Mouse (Mus musculus): Measurements from ENCODE around the gene Pigv. TPM values are rescaled to one million over a fixed set of nuclear protein-coding genes. Genes with fewer than 3 reads are reported as not detected.
"Not testable (repeated sequence)": the region's sequence is repeated elsewhere in the genome, so short reads cannot be mapped to it uniquely, and the experiment has no call there.

The Pigv gene
- polyA plus RNA-seq, 1 experiment from 2014 or later: 16.0 TPM

- no peaks in the 10 kb centered on the region for H3K9me3 ChIP-seq
- H3K36me3 ChIP-seq: peaks cover 3% of the 10 kb centered on the region
- no peak overlapping the region for H3K9ac ChIP-seq (replicated peaks)
- H3K27me3 ChIP-seq: no peaks in the 10 kb centered on the region
- 11% methylated on average over 4 of the region's 4 CpGs for WGBS
- H3K4me1 ChIP-seq (replicated peaks): peaks cover 18% of the 10 kb centered on the region
- H3K4me2 ChIP-seq (replicated peaks): no peak overlapping the region
- no peak overlapping the region for H3K27ac ChIP-seq
- ATAC-seq: no peak
- no peak overlapping the region for H3K4me3 ChIP-seq (replicated peaks)
Observed at GRCm38 (mm10) chr4:133656997-133657396, 15.4 kb downstream of the Pigv start.

DNA sequence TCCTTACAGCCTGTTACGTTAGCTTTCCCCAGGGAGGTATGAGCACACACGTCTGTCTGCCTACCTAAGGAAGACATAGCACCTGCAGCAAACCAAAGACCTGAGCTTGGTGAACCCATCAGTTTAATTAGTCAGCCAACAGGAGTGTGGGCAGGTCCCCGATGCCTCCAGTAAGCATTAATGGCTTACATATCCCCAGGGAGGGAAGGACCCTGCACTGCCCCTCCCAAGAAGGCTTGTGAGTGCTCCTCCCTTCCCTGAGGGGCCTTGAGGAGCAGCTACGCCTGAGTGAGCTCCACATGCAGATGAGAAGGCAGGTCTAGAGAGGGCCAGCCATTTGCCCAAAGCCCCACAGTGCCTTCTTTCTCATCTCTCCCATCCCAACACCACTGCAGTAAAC lies 16.2 kb downstream of the Pigv start:
- Histone ChIP-seq H3K4me3 (replicated peaks) (no peak overlapping the region), H3K9ac (replicated peaks) (no peak overlapping the region), H3K4me2 (replicated peaks) (no peak overlapping the region), H3K4me1 (replicated peaks) (peaks cover 18% of the 10 kb centered on the region), H3K27me3 (no peaks in the 10 kb centered on the region), H3K9me3 (no peaks in the 10 kb centered on the region), H3K27ac (no peak overlapping the region), H3K36me3 (no peaks in the 10 kb centered on the region)
- ATAC-seq: no peak
- WGBS: 45% methylated on average over 4 of the region's 4 CpGs

DNA sequence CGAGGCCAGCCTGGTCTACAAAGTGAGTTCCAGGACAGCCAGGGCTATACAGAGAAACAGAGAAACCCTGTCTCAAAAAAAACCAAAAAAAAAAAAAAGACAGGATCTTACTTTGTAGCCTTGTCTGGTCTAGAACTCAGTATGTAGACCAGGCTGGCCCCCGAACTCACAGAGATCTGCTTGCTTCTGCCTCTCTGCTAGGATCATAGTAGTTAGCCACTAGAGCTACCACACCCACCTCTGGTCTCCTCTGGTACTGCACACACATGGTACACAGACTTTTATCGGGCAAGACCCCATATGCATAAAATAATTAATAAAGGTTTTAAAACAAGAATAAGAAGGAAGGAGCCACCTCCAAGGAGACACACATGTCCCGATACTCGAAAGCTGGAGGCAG lies 18.4 kb downstream of the Pigv start:
- not testable (repeated sequence) for H3K9me3 ChIP-seq; H3K36me3 ChIP-seq; ATAC-seq; H3K4me1 ChIP-seq (replicated peaks); H3K9ac ChIP-seq (replicated peaks); H3K27me3 ChIP-seq; H3K27ac ChIP-seq; H3K4me3 ChIP-seq (replicated peaks); H3K4me2 ChIP-seq (replicated peaks)
- 98% methylated on average over 5 of the region's 5 CpGs for WGBS

- no peak overlapping the region for H3K4me2 ChIP-seq (replicated peaks)
- no peak overlapping the region for H3K4me3 ChIP-seq (replicated peaks)
- H3K9ac ChIP-seq (replicated peaks): no peak overlapping the region
- H3K27ac ChIP-seq: no peak overlapping the region
- no peaks in the 10 kb centered on the region for H3K27me3 ChIP-seq
- no peaks in the 10 kb centered on the region for H3K36me3 ChIP-seq
- no peak for ATAC-seq
- H3K4me1 ChIP-seq (replicated peaks): no peaks in the 10 kb centered on the region
- WGBS: 79% methylated on average over 10 of the region's 10 CpGs
- no peaks in the 10 kb centered on the region for H3K9me3 ChIP-seq
Observed at GRCm38 (mm10) chr4:133652746-133653145, 19.7 kb downstream of the Pigv start.

GRCm38 (mm10) chr4:133651986-133652385 lies 20.5 kb downstream of the Pigv start:
- Histone ChIP-seq H3K27ac (no peak overlapping the region), H3K9ac (replicated peaks) (no peak overlapping the region), H3K4me2 (replicated peaks) (no peak overlapping the region), H3K36me3 (no peaks in the 10 kb centered on the region), H3K27me3 (no peaks in the 10 kb centered on the region), H3K4me3 (replicated peaks) (no peak overlapping the region), H3K4me1 (replicated peaks) (no peaks in the 10 kb centered on the region), H3K9me3 (no peaks in the 10 kb centered on the region)
- no peak for ATAC-seq
- WGBS: 80% methylated on average over 4 of the region's 4 CpGs

GRCm38 (mm10) chr4:133651445-133651844 lies 21.0 kb downstream of the Pigv start:
- Histone ChIP-seq H3K9me3 (no peaks in the 10 kb centered on the region), H3K27me3 (no peaks in the 10 kb centered on the region), H3K4me2 (replicated peaks) (no peak overlapping the region), H3K9ac (replicated peaks) (no peak overlapping the region), H3K4me1 (replicated peaks) (no peaks in the 10 kb centered on the region), H3K4me3 (replicated peaks) (no peak overlapping the region), H3K36me3 (no peaks in the 10 kb centered on the region), H3K27ac (no peak overlapping the region)
- 56% methylated on average over 10 of the region's 10 CpGs for WGBS
- no peak for ATAC-seq

- Histone ChIP-seq H3K36me3 (no peaks in the 10 kb centered on the region), H3K27ac (no peak within 1 kb of the TSS), H3K9ac (replicated peaks) (no peak within 1 kb of the TSS), H3K27me3 (no peaks in the 10 kb centered on the region), H3K4me3 (replicated peaks) (peak within 1 kb of the TSS; percentile 5; the same call in 1 of the 2 replicates), H3K9me3 (no peaks in the 10 kb centered on the region), H3K4me2 (replicated peaks) (peak within 1 kb of the TSS; percentile 42), H3K4me1 (replicated peaks) (no peaks in the 10 kb centered on the region)
- WGBS: 38% methylated on average over 7 of the region's 7 CpGs
- no peak for ATAC-seq
Observed at GRCm38 (mm10) chr4:133649989-133650699, 22.3 kb downstream of the Pigv start, which contains the start of gene Zdhhc18. Gene Zdhhc18, minus strand, starts transcription at chr4:133650154.

DNA sequence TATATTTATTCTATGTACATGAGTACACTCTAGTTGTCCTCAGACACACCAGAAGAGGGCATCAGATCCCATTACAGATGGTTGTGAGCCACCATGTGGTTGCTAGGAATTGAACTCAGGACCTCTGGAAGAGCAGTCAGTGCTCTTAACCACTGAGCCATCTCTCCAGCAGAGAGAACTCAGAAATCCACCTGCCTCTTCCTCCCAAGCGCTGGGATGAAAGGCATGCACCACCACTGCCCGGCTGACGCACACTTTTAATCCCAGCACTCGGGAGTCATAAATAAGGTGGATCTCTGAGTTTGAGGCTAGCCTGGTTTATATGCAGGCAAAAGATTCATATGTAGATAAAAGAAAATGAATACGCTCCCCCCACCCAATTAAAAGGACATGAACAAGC lies 23.0 kb downstream of the Pigv start:
- WGBS: 82% methylated on average over 5 of the region's 5 CpGs
- not testable (repeated sequence) for H3K27me3 ChIP-seq; H3K36me3 ChIP-seq; H3K9ac ChIP-seq (replicated peaks); H3K9me3 ChIP-seq; ATAC-seq; H3K4me1 ChIP-seq (replicated peaks); H3K27ac ChIP-seq
- Histone ChIP-seq H3K4me3 (replicated peaks) (peak overlapping the region; percentile 5; the same call in 1 of the 2 replicates), H3K4me2 (replicated peaks) (peak overlapping the region; percentile 42; the same call in 1 of the 2 replicates)

DNA sequence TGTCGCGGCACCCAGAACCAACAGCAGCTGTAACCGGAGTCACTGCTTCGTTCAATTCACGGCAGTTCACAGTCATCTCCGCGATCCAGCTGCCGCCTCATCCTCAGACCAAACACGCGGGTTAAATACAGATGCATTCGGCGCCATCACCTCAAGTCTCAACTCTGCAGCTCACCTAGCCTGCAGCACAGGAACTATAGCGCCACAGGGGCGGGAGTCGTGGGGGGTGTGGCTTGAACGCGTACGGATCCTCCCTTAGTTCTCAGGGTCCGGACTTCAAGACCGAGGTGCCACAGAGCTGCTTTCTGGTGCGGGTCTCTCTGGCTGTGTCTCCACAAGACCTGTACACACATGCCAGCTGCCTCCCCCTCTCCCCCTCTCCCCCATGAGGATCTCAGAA lies 26.8 kb downstream of the Pigv start:
- H3K9me3 ChIP-seq: 0 out of 2 replicates have a peak, but pooled peaks cover 5% of the 10 kb centered on the region
- H3K36me3 ChIP-seq: no peaks in the 10 kb centered on the region
- no peaks in the 10 kb centered on the region for H3K4me1 ChIP-seq (replicated peaks)
- H3K9ac ChIP-seq (replicated peaks): no peak overlapping the region
- ATAC-seq: no peak
- no peak overlapping the region for H3K4me3 ChIP-seq (replicated peaks)
- H3K4me2 ChIP-seq (replicated peaks): no peak overlapping the region
- no peaks in the 10 kb centered on the region for H3K27me3 ChIP-seq
- no peak overlapping the region for H3K27ac ChIP-seq
- 43% methylated on average over 21 of the region's 21 CpGs for WGBS

GRCm38 (mm10) chr4:133645195-133645594 lies 27.3 kb downstream of the Pigv start:
- Histone ChIP-seq H3K4me1 (replicated peaks) (no peaks in the 10 kb centered on the region), H3K36me3 (no peaks in the 10 kb centered on the region), H3K9ac (replicated peaks) (no peak overlapping the region), H3K27me3 (no peaks in the 10 kb centered on the region), H3K9me3 (0 out of 2 replicates have a peak, but pooled peaks cover 5% of the 10 kb centered on the region), H3K4me3 (replicated peaks) (no peak overlapping the region), H3K4me2 (replicated peaks) (no peak overlapping the region), H3K27ac (no peak overlapping the region)
- no peak for ATAC-seq
- 88% methylated on average over 3 of the region's 3 CpGs for WGBS

DNA sequence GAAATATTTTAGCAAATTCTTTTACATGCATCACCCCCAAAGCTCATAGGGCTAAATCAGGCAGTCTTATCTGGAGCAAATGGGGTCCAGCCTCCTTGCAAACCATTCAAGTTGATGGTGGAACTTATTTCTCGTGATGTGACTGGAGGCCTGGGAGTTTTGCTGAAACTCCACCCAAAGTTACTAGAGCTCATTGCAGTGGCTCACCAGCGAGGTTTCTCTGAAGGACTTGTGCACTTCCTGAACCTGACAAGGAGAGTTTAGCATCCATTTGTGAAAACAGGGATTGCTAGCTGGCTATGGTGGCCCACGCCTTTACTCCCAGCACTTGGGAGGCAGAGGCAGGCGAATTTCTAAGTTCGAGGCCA lies 38.4 kb downstream of the Pigv start:
- H3K9ac ChIP-seq (replicated peaks): no peak overlapping the region
- H3K4me2 ChIP-seq (replicated peaks): no peak overlapping the region
- H3K4me1 ChIP-seq (replicated peaks): peaks cover 31% of the 10 kb centered on the region
- WGBS: 78% methylated on average over 5 of the region's 5 CpGs
- 0 out of 2 replicates have a peak overlapping the region, but pooled peaks have one; percentile 86 for H3K27ac ChIP-seq
- no peak for ATAC-seq
- 0 out of 2 replicates have a peak, but pooled peaks cover 4% of the 10 kb centered on the region for H3K36me3 ChIP-seq
- H3K9me3 ChIP-seq: no peaks in the 10 kb centered on the region
- H3K27me3 ChIP-seq: no peaks in the 10 kb centered on the region
- H3K4me3 ChIP-seq (replicated peaks): no peak overlapping the region

GRCm38 (mm10) chr4:133633332-133634042 lies 39.0 kb downstream of the Pigv start:
- ATAC-seq: peak; percentile 94
- peak overlapping the region; percentile 91 for H3K4me2 ChIP-seq (replicated peaks)
- no peaks in the 10 kb centered on the region for H3K9me3 ChIP-seq
- H3K27me3 ChIP-seq: no peaks in the 10 kb centered on the region
- peak overlapping the region; percentile 86 for H3K27ac ChIP-seq
- peak overlapping the region; percentile 92 for H3K9ac ChIP-seq (replicated peaks)
- 0 out of 2 replicates have a peak, but pooled peaks cover 4% of the 10 kb centered on the region for H3K36me3 ChIP-seq
- H3K4me3 ChIP-seq (replicated peaks): peak overlapping the region; percentile 82
- 8% methylated on average over 47 of the region's 47 CpGs for WGBS
- H3K4me1 ChIP-seq (replicated peaks): peaks cover 31% of the 10 kb centered on the region

All from midbrain, embryonic 13.5 days (tissue).